Mouse (Mus musculus): ENCODE measurements around the gene Ap3s2. TPM values are rescaled to one million over a fixed set of nuclear protein-coding genes. Genes with fewer than 3 reads are reported as not detected.

Gene Ap3s2
- polyA plus RNA-seq, 1 experiment from 2014 or later = 54.6 TPM

GRCm38 (mm10) chr7:79880033-79880432 lies 40.4 kb downstream of the Ap3s2 start:
- no peak for DNase-seq (ENCODE audit: low spot score)
- Histone ChIP-seq H3K27me3 (ENCODE audit: insufficient read depth, poor library complexity, severe bottlenecking) (no peaks in the 10 kb centered on the region), H3K4me1 (replicated peaks) (no peaks in the 10 kb centered on the region), H3K4me3 (no peak overlapping the region), H3K36me3 (peaks cover 76% of the 10 kb centered on the region), H3K9me3 (no peaks in the 10 kb centered on the region), H3K27ac (no peak overlapping the region)
- WGBS = 93% methylated on average over 6 of the region's 6 CpGs

- no peak for DNase-seq (ENCODE audit: low spot score)
- Histone ChIP-seq H3K4me3 (no peak overlapping the region), H3K4me1 (replicated peaks) (no peaks in the 10 kb centered on the region), H3K27ac (no peak overlapping the region), H3K27me3 (ENCODE audit: insufficient read depth, poor library complexity, severe bottlenecking) (no peaks in the 10 kb centered on the region), H3K9me3 (no peaks in the 10 kb centered on the region), H3K36me3 (peaks cover 71% of the 10 kb centered on the region)
- 82% methylated on average over 2 of the region's 2 CpGs for WGBS
These were observed 41.9 kb downstream of the Ap3s2 start for GRCm38 (mm10) chr7:79878455-79879025.

- WGBS = 83% methylated on average over 6 of the region's 6 CpGs
- H3K36me3 ChIP-seq = peaks cover 19% of the 10 kb centered on the region
- no peak for DNase-seq (ENCODE audit: low spot score)
These were observed 47.0 kb downstream of the Ap3s2 start for GRCm38 (mm10) chr7:79873407-79873806.

GRCm38 (mm10) chr7:79871797-79872345 lies 48.6 kb downstream of the Ap3s2 start:
- H3K36me3 ChIP-seq = peaks cover 8% of the 10 kb centered on the region; the same call in 1 of the 2 replicates
- no peak overlapping the region for H3K27ac ChIP-seq
- 88% methylated on average over 6 of the region's 6 CpGs for WGBS
- no peak for DNase-seq (ENCODE audit: low spot score)
- H3K27me3 ChIP-seq (ENCODE audit: insufficient read depth, poor library complexity, severe bottlenecking) = no peaks in the 10 kb centered on the region
- no peak overlapping the region for H3K4me3 ChIP-seq
- no peaks in the 10 kb centered on the region for H3K9me3 ChIP-seq
- H3K4me1 ChIP-seq (replicated peaks) = peaks cover 14% of the 10 kb centered on the region

More at GRCm38 (mm10) chr7:79873407-79873806, 47.0 kb downstream of the Ap3s2 start:
- H3K4me3 ChIP-seq = no peak overlapping the region
- peaks cover 10% of the 10 kb centered on the region for H3K4me1 ChIP-seq (replicated peaks)
- H3K9me3 ChIP-seq = no peaks in the 10 kb centered on the region
- H3K27me3 ChIP-seq (ENCODE audit: insufficient read depth, poor library complexity, severe bottlenecking) = no peaks in the 10 kb centered on the region
- no peak overlapping the region for H3K27ac ChIP-seq

- DNase-seq (ENCODE audit: low spot score) = no peak
- no peaks in the 10 kb centered on the region for H3K9me3 ChIP-seq
- WGBS = 52% methylated on average over 6 of the region's 6 CpGs
- H3K27me3 ChIP-seq (ENCODE audit: insufficient read depth, poor library complexity, severe bottlenecking) = no peaks in the 10 kb centered on the region
- H3K4me1 ChIP-seq (replicated peaks) = peaks cover 20% of the 10 kb centered on the region
- no peak overlapping the region for H3K4me3 ChIP-seq
- peak overlapping the region; percentile 35; the same call in 1 of the 2 replicates for H3K27ac ChIP-seq
- H3K36me3 ChIP-seq = no peaks in the 10 kb centered on the region
These were observed 51.3 kb downstream of the Ap3s2 start for GRCm38 (mm10) chr7:79869072-79869719.

- WGBS = 89% methylated on average over 7 of the region's 7 CpGs
- no peak for DNase-seq (ENCODE audit: low spot score)
- no peaks in the 10 kb centered on the region for H3K27me3 ChIP-seq (ENCODE audit: insufficient read depth, poor library complexity, severe bottlenecking)
- H3K36me3 ChIP-seq = no peaks in the 10 kb centered on the region
- no peak overlapping the region for H3K27ac ChIP-seq
- H3K4me1 ChIP-seq (replicated peaks) = peaks cover 20% of the 10 kb centered on the region
- H3K9me3 ChIP-seq = no peaks in the 10 kb centered on the region
- H3K4me3 ChIP-seq = no peak overlapping the region
These were observed 52.0 kb downstream of the Ap3s2 start for GRCm38 (mm10) chr7:79868475-79868874.

- Histone ChIP-seq H3K36me3 (no peaks in the 10 kb centered on the region), H3K27ac (peak overlapping the region; percentile 40; the same call in 1 of the 2 replicates), H3K4me1 (replicated peaks) (peaks cover 20% of the 10 kb centered on the region), H3K4me3 (no peak overlapping the region), H3K27me3 (ENCODE audit: insufficient read depth, poor library complexity, severe bottlenecking) (no peaks in the 10 kb centered on the region), H3K9me3 (no peaks in the 10 kb centered on the region)
- DNase-seq (ENCODE audit: low spot score) = no peak
- WGBS = 83% methylated on average over 13 of the region's 13 CpGs
These were observed 52.6 kb downstream of the Ap3s2 start for GRCm38 (mm10) chr7:79867861-79868260.

- no peak for DNase-seq (ENCODE audit: low spot score)
- no peak overlapping the region for H3K4me3 ChIP-seq
- WGBS = 84% methylated on average over 3 of the region's 3 CpGs
- no peaks in the 10 kb centered on the region for H3K9me3 ChIP-seq
- no peak overlapping the region for H3K27ac ChIP-seq
- peaks cover 20% of the 10 kb centered on the region for H3K4me1 ChIP-seq (replicated peaks)
- H3K27me3 ChIP-seq (ENCODE audit: insufficient read depth, poor library complexity, severe bottlenecking) = no peaks in the 10 kb centered on the region
- H3K36me3 ChIP-seq = no peaks in the 10 kb centered on the region
These were observed 54.0 kb downstream of the Ap3s2 start for GRCm38 (mm10) chr7:79866294-79867000.

GRCm38 (mm10) chr7:79861794-79862193 lies 58.7 kb downstream of the Ap3s2 start:
- Histone ChIP-seq H3K4me3 (no peak overlapping the region), H3K9me3 (no peaks in the 10 kb centered on the region), H3K27ac (no peak overlapping the region), H3K27me3 (ENCODE audit: insufficient read depth, poor library complexity, severe bottlenecking) (no peaks in the 10 kb centered on the region), H3K36me3 (no peaks in the 10 kb centered on the region), H3K4me1 (replicated peaks) (peaks cover 20% of the 10 kb centered on the region)
- no peak for DNase-seq (ENCODE audit: low spot score)
- WGBS = 83% methylated on average over 8 of the region's 8 CpGs

GRCm38 (mm10) chr7:79860811-79861210 lies 59.6 kb downstream of the Ap3s2 start, which contains the start of gene Anpep:
Gene Anpep (minus strand): TSS chr7:79861059.
- Histone ChIP-seq H3K9me3 (no peaks in the 10 kb centered on the region), H3K4me3 (no peak within 1 kb of the TSS), H3K36me3 (no peaks in the 10 kb centered on the region), H3K27ac (no peak within 1 kb of the TSS), H3K27me3 (ENCODE audit: insufficient read depth, poor library complexity, severe bottlenecking) (no peaks in the 10 kb centered on the region), H3K4me1 (replicated peaks) (peaks cover 15% of the 10 kb centered on the region)
- 65% methylated on average over 9 of the region's 9 CpGs for WGBS
- DNase-seq (ENCODE audit: low spot score) = no peak

- Histone ChIP-seq H3K27ac (no peak overlapping the region), H3K36me3 (no peaks in the 10 kb centered on the region), H3K27me3 (ENCODE audit: insufficient read depth, poor library complexity, severe bottlenecking) (no peaks in the 10 kb centered on the region), H3K4me1 (replicated peaks) (peaks cover 15% of the 10 kb centered on the region), H3K9me3 (no peaks in the 10 kb centered on the region), H3K4me3 (no peak overlapping the region)
- 55% methylated on average over 9 of the region's 9 CpGs for WGBS
- DNase-seq (ENCODE audit: low spot score) = no peak
These were observed 61.4 kb downstream of the Ap3s2 start for GRCm38 (mm10) chr7:79858956-79859630.

GRCm38 (mm10) chr7:79858202-79858934 lies 62.1 kb downstream of the Ap3s2 start:
- Histone ChIP-seq H3K27ac (no peak overlapping the region; the same call in 1 of the 2 replicates), H3K36me3 (no peaks in the 10 kb centered on the region), H3K4me3 (no peak overlapping the region), H3K9me3 (no peaks in the 10 kb centered on the region), H3K27me3 (ENCODE audit: insufficient read depth, poor library complexity, severe bottlenecking) (no peaks in the 10 kb centered on the region), H3K4me1 (replicated peaks) (peaks cover 15% of the 10 kb centered on the region)
- WGBS = 70% methylated on average over 11 of the region's 11 CpGs
- no peak for DNase-seq (ENCODE audit: low spot score)
